Mouse (Mus musculus) left cerebral cortex, postnatal 4 days (tissue): ENCODE measurements around the gene Zfp273. TPM values are rescaled to one million over a fixed set of nuclear protein-coding genes. Genes with fewer than 3 reads are reported as not detected.
"Not testable (repeated sequence)": the region's sequence is repeated elsewhere in the genome, so short reads cannot be mapped to it uniquely, and the experiment has no call there.

ENCODE experiments used
- DNase-seq: peaks from one replicate; pipeline ENCODE4 v3.0.0-alpha.2; 2022
- intact Hi-C: fragments of 180-260 bp; cut with DNase I; formaldehyde crosslinking; loops from one replicate; pipeline ENCODE4 v1.15.1; 2025
- total RNA-seq, 2 experiments: library from RNA; stranded (reverse); gene quantifications; 2 replicates each; pipeline ENCODE4 v1.2.3; 2021

The Zfp273 gene
- total RNA-seq, 2 experiments from 2014 or later, result 7.9 to 11.2 TPM

DNA sequence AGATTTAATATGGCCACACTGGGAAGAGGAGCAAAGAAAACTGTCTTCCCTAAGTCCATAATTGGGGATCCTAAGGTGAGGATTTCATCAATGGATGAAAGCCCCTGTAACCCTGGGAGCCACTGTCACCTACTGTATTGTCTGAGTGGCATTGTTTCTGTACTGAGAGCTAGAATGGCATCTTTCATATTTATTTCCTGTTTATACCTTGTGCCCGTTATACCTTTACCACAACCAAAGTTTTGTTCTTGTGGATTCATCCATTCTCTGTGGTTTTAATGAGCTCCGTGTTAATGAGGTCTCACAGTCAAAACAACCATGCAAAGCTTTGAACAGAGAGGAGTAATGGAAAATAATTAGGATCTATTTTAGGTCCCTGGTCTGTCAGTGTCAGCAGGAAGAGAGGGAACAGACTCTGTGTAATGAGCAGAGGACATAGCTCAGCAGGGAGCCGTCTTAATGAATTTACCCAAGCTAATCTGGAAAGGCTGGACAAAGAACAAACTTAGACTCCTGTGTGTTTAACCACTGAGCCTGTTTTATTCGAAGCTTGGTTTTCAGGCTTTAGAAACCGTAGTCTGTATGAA is 51.3 kb downstream of the Zfp273 start:
- intact Hi-C loops, result no loop called here
- no peak for DNase-seq

GRCm38 (mm10) chr13:67867899-67868298 is 54.4 kb downstream of the Zfp273 start:
- no peak for DNase-seq
- intact Hi-C loops, result no loop called here

DNA sequence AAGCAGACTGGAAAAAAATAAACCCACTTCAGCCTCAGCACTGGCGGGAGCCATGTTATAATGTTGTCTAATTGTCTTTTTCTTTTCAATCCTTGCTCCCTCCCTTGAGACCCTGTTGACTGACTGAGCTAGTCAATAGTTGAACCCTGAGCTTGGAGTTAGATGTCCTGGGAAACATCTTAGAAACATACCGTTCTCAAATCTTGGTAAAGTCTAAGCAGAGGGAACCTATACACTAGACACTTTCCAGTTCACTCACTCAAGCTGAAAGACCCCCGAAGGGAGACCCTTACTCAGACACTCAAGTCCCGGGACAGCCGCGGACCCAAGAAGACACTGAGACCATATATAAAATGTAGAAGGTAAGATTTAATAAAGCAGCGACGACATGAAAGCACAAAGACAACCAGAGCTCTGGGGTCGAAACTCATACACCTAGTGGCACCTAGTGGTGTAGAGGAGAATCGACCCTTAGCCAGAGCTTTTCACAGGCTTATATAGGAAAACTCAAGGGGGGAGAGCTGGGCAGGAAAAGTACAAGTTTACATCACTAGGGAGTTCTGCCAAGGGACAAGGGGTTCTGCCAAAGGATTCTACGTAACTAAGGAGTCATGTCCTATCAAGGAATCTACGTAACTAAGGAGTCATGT is 62.6 kb downstream of the Zfp273 start:
- DNase-seq, intact Hi-C loops: not testable (repeated sequence)

Other genes with a start within 250 kb of the Zfp273 start
- 10 to 100 TPM; 11.3 to 11.4 TPM for gene Zfp729b, start 204.0 kb upstream of the Zfp273 start, total RNA-seq
- gene Gm49345, start 176.0 kb upstream of the Zfp273 start, total RNA-seq, result 1 to 10 TPM in 1 of 2 experiments, under 1 TPM in 1; 0.48 to 1.1 TPM
- 1 to 10 TPM; 9.7 to 10.0 TPM for gene Zfp729a, start 175.9 kb upstream of the Zfp273 start, total RNA-seq
- gene Zfp738, start 126.7 kb upstream of the Zfp273 start, total RNA-seq, result 10 to 100 TPM; 21.5 to 25.0 TPM
- 10 to 100 TPM; 20.6 TPM for gene Zfp65, start 84.6 kb upstream of the Zfp273 start, total RNA-seq
- 1 to 10 TPM; 7.2 to 9.1 TPM for gene Zfp85, start 58.5 kb upstream of the Zfp273 start, total RNA-seq
- 1 to 10 TPM; 3.2 to 4.9 TPM for gene Zfp493, start 34.0 kb upstream of the Zfp273 start, total RNA-seq
- gene Gm10037, start 17.4 kb downstream of the Zfp273 start, total RNA-seq, result 1 to 10 TPM; 3.8 to 5.3 TPM
- gene BC048507, start 49.6 kb downstream of the Zfp273 start, total RNA-seq, result not detected